Mouse (Mus musculus) megakaryocyte, embryonic 14.5 days (primary cell): ENCODE data around the gene Bach2. TPM values are rescaled to one million over a fixed set of nuclear protein-coding genes. Genes with fewer than 3 reads are reported as not detected.

ENCODE experiments used
- H3K27me3 ChIP-seq: replicated peaks from 2 replicates; pipeline ENCODE3; 2012; ENCODE audit warnings: inconsistent platforms
- H3K36me3 ChIP-seq: replicated peaks from 2 replicates; pipeline ENCODE3; 2012; ENCODE audit warnings: low read length, inconsistent platforms, mixed read lengths
- H3K4me1 ChIP-seq: 2 replicates; pipeline ENCODE4 v1.6.1; 2012; ENCODE audit warnings: inconsistent platforms
- H3K4me3 ChIP-seq: replicated peaks from 2 replicates; pipeline ENCODE3; 2012; ENCODE audit warnings: moderate library complexity, mild to moderate bottlenecking, inconsistent platforms
- H3K9me3 ChIP-seq: 2 replicates; pipeline ENCODE4 v1.6.1; 2012; ENCODE audit warnings: inconsistent platforms
- FLI1 ChIP-seq: IDR thresholded peaks from 2 replicates; pipeline ENCODE4 v1.6.1; 2012; ENCODE audit warnings: low read length, inconsistent platforms, mixed read lengths
- GATA1 ChIP-seq: IDR thresholded peaks from 3 replicates; pipeline ENCODE4 v1.6.1; 2012; ENCODE audit warnings: mixed read lengths, low read length, inconsistent platforms, borderline replicate concordance
- polyA plus RNA-seq: library from polyadenylated mRNA; stranded (reverse); fragments of >175 nt; gene quantifications from 2 replicates; pipeline ENCODE4 v1.2.3, GENCODE M21; 2012; ENCODE audit warnings: low replicate concordance; ENCODE audit not compliant: insufficient read depth

Gene Bach2
- polyA plus RNA-seq, 1 experiment, result 0.27 TPM

DNA sequence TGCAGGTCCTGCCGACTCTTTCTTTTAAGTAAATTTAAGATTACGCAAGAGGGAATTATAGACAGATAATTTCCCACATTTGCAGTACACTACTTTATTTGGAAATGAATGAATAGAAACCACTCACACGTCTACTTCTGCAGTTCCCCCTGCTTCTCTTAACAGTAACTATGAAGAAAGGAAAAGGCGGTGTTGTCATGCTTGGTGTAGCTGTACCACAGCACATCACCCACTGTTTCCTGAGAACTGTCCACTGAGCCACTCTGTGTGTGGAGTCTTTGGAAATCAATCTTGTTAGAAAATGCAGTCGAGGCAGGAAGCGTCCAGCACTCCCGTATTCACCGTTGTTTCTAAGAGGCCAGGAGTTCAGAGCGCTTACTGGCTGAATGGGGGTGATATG lies 174.9 kb downstream of the Bach2 start:
- Histone ChIP-seq H3K9me3 (no peaks in the 10 kb centered on the region), H3K36me3 (no peaks in the 10 kb centered on the region), H3K27me3 (peaks cover 48% of the 10 kb centered on the region), H3K4me3 (no peak overlapping the region), H3K4me1 (0 out of 2 replicates have a peak, but pooled peaks cover 3% of the 10 kb centered on the region)
- no peak for TF ChIP-seq FLI1
- no peak for TF ChIP-seq GATA1

DNA sequence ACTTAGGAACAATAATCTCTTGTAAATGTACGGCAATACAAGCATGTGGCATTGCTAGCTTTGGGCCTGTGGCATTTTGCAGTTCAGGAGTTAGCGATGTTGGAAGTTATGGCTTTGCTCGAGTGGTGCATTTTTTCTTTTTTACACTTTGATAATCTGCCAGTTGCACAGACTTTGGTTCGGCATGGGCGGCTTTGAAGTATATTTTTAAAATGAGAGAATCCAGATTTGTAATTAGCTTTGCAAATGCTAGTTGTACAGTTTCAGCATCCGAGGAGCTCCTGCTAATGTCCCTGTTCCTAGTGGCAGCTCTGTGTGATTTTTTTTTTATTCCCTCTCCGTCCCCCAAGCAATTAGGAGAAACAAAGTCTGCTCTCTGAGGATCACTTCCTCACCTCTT lies 176.4 kb downstream of the Bach2 start:
- 0 out of 2 replicates have a peak, but pooled peaks cover 3% of the 10 kb centered on the region for H3K4me1 ChIP-seq
- H3K36me3 ChIP-seq, result no peaks in the 10 kb centered on the region
- H3K9me3 ChIP-seq, result no peaks in the 10 kb centered on the region
- TF ChIP-seq GATA1 (no peak), FLI1 (no peak)
- peaks cover 53% of the 10 kb centered on the region for H3K27me3 ChIP-seq
- no peak overlapping the region for H3K4me3 ChIP-seq

DNA sequence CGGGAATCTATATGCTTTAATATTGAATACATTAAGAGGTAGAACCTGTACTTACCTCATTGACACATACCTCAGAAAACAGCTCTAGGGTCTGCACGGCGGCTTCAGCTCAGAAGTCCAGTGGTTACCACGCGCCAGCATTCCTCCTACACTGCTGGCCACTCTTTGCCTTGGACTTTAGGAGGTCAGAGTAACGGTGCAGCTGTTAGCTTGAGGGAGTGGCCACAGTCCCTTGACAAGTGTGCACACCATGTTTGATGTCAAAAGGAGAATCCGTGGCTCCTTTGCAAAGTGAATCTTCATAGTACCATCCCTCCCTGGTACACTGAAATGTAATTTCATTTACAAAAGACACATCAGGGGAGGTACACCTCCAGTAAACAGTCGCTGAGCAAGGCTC lies 179.3 kb downstream of the Bach2 start:
- H3K4me3 ChIP-seq, result peak overlapping the region; percentile 25
- 0 out of 2 replicates have a peak, but pooled peaks cover 3% of the 10 kb centered on the region for H3K4me1 ChIP-seq
- TF ChIP-seq FLI1 (no peak), GATA1 (no peak)
- H3K36me3 ChIP-seq, result no peaks in the 10 kb centered on the region
- no peaks in the 10 kb centered on the region for H3K9me3 ChIP-seq
- H3K27me3 ChIP-seq, result peaks cover 43% of the 10 kb centered on the region

DNA sequence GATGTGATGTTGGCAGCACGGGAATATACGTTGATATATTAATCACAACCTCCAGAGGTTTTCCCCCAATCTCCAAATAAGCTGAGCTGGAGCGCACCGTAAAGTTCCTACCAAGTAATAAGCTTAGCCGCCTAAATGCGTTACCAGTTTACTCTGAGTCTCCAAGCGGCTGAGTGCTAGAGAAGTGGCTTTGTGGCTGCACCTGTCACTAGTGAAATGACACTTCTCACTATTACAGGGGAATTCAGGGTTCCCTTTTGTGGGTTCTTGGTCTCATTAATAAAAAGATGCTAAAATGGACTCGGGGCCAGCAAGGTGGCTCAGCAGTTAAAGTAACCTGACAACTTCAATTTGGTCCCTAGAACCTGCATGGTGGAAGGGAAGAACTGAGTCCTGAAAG lies 183.0 kb downstream of the Bach2 start:
- Histone ChIP-seq H3K4me3 (no peak overlapping the region), H3K27me3 (peaks cover 58% of the 10 kb centered on the region), H3K4me1 (no peaks in the 10 kb centered on the region), H3K9me3 (no peaks in the 10 kb centered on the region), H3K36me3 (no peaks in the 10 kb centered on the region)
- TF ChIP-seq FLI1, result no peak
- TF ChIP-seq GATA1, result no peak

DNA sequence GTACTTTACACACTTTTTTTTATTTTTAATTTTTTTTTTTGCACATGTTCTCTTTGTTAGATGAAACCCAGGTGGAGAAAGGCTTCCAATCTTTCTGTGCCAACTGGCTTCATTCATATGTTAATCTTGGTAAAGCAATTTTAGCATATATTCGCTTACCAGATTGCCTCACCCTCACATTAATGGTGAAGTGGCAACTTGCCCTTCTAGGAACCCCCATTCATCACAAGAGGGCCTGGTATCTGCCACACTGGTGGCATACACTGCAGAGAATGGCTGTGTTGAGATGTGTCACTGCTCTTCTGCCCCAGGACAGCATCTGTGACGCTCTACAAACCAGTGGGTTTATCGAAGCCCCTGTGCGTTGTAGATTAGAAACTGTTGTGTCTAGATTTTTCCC lies 183.8 kb downstream of the Bach2 start:
- Histone ChIP-seq H3K4me3 (no peak overlapping the region), H3K9me3 (no peaks in the 10 kb centered on the region), H3K4me1 (no peaks in the 10 kb centered on the region), H3K36me3 (no peaks in the 10 kb centered on the region), H3K27me3 (peaks cover 56% of the 10 kb centered on the region)
- TF ChIP-seq GATA1 (no peak), FLI1 (no peak)

DNA sequence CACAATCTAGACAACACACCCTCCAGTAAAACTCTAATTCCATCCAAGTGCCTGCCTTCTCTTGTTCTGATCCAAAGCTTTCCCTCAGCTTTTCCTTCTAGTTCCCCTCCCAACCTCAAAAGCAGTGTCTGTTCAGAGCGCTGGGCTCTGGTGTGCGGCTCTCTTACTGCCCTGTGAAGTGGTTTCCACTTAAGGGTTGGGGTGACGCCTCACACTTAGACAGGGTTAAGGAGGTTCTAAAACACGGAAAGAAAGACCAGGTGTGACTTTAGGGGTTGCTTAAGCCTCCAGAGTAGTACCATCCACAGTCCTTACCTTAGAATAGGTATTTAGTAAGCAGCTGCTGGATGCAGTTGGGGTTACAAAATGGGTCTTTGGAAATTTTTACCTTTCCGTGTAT lies 185.1 kb downstream of the Bach2 start:
- Histone ChIP-seq H3K36me3 (no peaks in the 10 kb centered on the region), H3K4me1 (no peaks in the 10 kb centered on the region), H3K9me3 (no peaks in the 10 kb centered on the region), H3K27me3 (peaks cover 61% of the 10 kb centered on the region), H3K4me3 (no peak overlapping the region)
- TF ChIP-seq GATA1 (no peak), FLI1 (no peak)

DNA sequence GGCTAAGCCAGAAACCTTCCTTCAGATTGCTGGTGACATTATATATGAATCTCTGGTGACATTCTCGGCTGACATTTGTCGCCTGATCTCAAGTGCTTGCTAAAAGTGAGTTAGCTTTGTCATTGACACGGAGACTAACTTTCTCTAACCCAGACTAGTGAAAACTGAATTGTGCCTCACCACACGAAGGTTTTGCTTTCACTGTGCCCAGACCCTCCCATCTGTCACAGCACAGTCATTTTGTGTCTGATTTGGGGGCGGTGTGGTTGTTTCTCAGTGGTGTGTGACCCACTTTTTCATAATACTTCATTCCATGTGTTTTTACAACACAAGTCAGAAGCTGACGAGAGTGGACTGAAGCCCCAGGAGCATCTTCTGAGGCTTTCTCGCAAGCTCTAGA lies 185.8 kb downstream of the Bach2 start:
- H3K36me3 ChIP-seq, result no peaks in the 10 kb centered on the region
- no peak overlapping the region for H3K4me3 ChIP-seq
- peaks cover 65% of the 10 kb centered on the region for H3K27me3 ChIP-seq
- TF ChIP-seq GATA1 (no peak), FLI1 (no peak)
- no peaks in the 10 kb centered on the region for H3K4me1 ChIP-seq
- H3K9me3 ChIP-seq, result no peaks in the 10 kb centered on the region

DNA sequence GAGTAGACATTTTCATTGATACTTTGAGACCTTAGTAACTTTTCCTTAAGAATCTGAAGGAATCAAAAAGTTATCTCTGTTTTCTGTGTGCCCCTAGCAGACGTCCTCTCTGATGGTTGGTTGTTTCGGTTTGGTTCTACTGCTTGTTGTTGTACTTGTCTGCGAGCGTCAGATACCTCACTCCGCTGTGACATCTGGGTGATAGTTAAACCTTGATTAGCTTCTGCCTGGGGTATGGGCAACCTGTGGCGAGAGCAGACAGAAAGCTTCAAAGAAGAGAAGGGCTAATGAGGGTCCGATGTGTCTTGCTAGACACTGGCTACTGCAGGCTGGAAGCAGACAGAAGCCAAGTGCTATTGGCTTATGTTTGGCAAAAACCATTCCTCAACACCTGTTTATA lies 186.5 kb downstream of the Bach2 start:
- Histone ChIP-seq H3K4me1 (no peaks in the 10 kb centered on the region), H3K9me3 (no peaks in the 10 kb centered on the region), H3K4me3 (no peak overlapping the region), H3K27me3 (peaks cover 63% of the 10 kb centered on the region), H3K36me3 (no peaks in the 10 kb centered on the region)
- TF ChIP-seq FLI1, result no peak
- no peak for TF ChIP-seq GATA1

DNA sequence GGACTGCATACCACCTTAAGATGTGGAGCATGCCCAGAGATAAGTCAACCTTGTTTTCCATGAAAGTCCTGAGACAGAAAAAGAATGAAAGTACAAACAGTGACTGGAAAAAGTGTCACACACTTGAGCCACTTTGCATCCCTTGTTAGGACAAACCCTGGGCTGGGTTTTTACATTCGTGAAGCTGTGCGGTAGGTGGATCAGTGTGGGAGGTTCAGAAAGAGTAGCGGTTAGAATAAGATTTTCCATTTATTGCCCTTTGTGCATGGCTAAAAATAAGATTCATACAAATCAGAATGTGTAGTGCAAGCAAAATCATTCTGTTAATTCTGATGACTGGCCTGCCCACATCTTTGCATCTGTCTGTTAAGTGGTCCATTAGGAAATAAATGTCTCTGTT lies 187.0 kb downstream of the Bach2 start:
- Histone ChIP-seq H3K9me3 (no peaks in the 10 kb centered on the region), H3K4me1 (no peaks in the 10 kb centered on the region), H3K36me3 (no peaks in the 10 kb centered on the region), H3K4me3 (no peak overlapping the region), H3K27me3 (peaks cover 65% of the 10 kb centered on the region)
- no peak for TF ChIP-seq GATA1
- no peak for TF ChIP-seq FLI1

DNA sequence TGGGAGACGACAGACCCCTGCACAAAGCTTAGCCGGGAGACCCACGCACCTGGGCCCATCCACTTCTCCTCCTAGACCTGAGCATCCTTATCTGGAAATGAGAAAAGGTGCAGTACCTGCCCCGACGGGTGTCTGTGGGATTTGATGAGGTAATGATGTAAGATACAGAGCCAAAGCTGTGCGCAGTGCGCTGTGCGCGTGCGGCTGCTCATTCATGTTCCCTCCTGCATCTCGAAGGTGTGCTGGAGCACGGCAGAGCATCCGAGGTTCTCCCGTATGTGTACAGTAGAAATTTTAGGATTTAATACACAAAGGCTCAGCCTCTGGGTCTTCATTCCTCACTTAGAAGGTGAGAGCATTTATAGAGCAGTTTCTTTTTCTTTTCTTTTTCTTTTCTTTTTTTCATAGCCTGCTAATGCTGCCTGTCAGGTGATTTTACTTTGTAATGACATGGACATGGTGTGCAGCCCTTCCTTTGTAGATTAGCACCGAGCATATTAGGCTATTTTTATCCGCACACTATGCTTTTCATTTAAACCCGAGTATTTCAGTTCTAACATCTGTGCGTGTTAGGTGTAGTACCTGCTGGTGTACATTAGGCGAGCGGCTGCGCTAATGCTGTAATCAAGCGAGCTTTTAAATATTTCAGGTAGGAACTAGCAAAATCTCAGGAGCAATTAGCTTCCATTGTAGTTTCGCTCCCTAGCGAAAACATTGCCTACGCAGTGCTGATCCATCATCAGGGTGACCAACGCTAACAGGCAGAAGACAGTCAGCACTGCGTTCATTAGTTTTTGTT lies 188.4 kb downstream of the Bach2 start:
- H3K4me3 ChIP-seq, result no peak overlapping the region
- no peaks in the 10 kb centered on the region for H3K9me3 ChIP-seq
- H3K36me3 ChIP-seq, result no peaks in the 10 kb centered on the region
- no peaks in the 10 kb centered on the region for H3K4me1 ChIP-seq
- H3K27me3 ChIP-seq, result peaks cover 70% of the 10 kb centered on the region
- TF ChIP-seq GATA1, result no peak
- no peak for TF ChIP-seq FLI1

DNA sequence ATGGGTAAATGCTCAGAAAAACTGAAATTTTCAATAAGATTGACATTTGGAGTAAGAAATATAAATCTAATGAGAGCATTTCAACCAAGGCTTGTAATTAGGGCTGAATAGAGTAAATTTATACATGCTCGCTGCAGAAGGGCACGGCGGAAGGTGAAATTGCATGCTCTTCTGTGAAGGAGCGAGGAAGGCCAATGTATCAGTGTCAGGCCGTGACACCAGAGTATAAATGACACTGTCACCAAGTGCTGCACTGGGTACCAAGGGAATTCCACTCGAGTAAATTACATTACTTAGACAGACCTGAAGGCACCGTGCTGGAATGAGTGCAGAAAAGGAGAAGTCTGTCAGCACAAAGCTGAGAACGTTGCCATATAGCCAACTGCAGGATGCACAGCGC lies 190.1 kb downstream of the Bach2 start:
- Histone ChIP-seq H3K9me3 (no peaks in the 10 kb centered on the region), H3K4me3 (no peak overlapping the region), H3K4me1 (no peaks in the 10 kb centered on the region), H3K36me3 (no peaks in the 10 kb centered on the region), H3K27me3 (peaks cover 66% of the 10 kb centered on the region)
- TF ChIP-seq FLI1, result no peak
